Mouse (Mus musculus): Measurements from ENCODE around the gene Uqcc3. TPM values are rescaled to one million over a fixed set of nuclear protein-coding genes. Genes with fewer than 3 reads are reported as not detected.
"Not testable (repeated sequence)": the region's sequence is repeated elsewhere in the genome, so short reads cannot be mapped to it uniquely, and the experiment has no call there.

Gene Uqcc3
- polyA plus RNA-seq, 1 experiment from 2014 or later = 29.8 TPM

DNA sequence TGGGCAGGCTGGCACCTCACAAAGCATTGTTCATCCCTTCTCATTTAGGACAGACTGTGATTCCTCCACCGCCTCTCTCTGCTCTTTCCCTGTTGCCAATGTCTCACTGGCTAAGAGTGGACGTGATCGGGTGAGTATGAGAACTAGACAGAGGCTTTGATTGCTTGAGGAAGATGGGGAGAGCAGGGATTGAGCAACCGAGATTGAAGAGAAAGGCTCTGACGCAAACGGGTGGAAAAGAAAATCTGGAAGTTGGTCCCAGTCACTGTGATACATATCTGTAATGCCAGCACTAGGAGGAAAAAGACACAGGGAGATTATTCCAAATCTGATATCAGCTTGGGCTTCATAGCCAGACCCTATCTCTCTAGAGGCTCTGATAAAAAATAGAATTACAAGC is 37.8 kb downstream of the Uqcc3 start:
- 66% methylated on average over 6 of the region's 6 CpGs for WGBS (ENCODE audit: insufficient replicate concordance)
- Histone ChIP-seq H3K4me3 (replicated peaks) (no peak overlapping the region), H3K4me1 (replicated peaks) (peaks cover 40% of the 10 kb centered on the region), H3K27ac (replicated peaks) (no peak overlapping the region), H3K9ac (no peak overlapping the region), H3K9me3 (replicated peaks) (no peaks in the 10 kb centered on the region), H3K4me2 (no peak overlapping the region), H3K36me3 (replicated peaks) (peaks cover 38% of the 10 kb centered on the region), H3K27me3 (no peaks in the 10 kb centered on the region)
- no peak for ATAC-seq (ENCODE audit: insufficient read depth)

DNA sequence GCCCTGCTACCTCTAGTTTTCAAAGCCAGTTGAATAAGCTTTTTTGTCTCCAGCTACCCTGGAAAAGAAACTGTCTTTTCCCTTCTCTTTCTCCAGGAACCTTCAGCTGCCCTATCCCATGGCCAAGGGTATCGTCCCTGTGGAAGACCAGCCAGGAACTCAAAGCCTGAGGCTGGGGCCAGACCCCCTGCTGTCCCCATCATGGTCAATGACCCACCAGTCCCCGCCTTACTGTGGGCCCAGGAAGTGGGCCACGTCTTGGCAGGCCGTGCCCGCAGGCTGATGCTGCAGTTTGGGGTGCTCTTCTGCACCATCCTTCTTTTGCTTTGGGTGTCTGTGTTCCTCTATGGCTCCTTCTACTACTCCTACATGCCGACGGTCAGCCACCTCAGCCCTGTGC is 39.7 kb downstream of the Uqcc3 start:
- peaks cover 22% of the 10 kb centered on the region for H3K36me3 ChIP-seq (replicated peaks)
- H3K27ac ChIP-seq (replicated peaks) = 0 out of 2 replicates have a peak overlapping the region, but pooled peaks have one; percentile 31
- no peak for ATAC-seq (ENCODE audit: insufficient read depth)
- 69% methylated on average over 7 of the region's 7 CpGs for WGBS (ENCODE audit: insufficient replicate concordance)
- no peaks in the 10 kb centered on the region for H3K9me3 ChIP-seq (replicated peaks)
- H3K4me1 ChIP-seq (replicated peaks) = peaks cover 48% of the 10 kb centered on the region
- H3K4me2 ChIP-seq = peak overlapping the region; percentile 86
- no peaks in the 10 kb centered on the region for H3K27me3 ChIP-seq
- H3K9ac ChIP-seq = peak overlapping the region; percentile 66; the same call in 1 of the 2 replicates
- peak overlapping the region; percentile 65 for H3K4me3 ChIP-seq (replicated peaks)

DNA sequence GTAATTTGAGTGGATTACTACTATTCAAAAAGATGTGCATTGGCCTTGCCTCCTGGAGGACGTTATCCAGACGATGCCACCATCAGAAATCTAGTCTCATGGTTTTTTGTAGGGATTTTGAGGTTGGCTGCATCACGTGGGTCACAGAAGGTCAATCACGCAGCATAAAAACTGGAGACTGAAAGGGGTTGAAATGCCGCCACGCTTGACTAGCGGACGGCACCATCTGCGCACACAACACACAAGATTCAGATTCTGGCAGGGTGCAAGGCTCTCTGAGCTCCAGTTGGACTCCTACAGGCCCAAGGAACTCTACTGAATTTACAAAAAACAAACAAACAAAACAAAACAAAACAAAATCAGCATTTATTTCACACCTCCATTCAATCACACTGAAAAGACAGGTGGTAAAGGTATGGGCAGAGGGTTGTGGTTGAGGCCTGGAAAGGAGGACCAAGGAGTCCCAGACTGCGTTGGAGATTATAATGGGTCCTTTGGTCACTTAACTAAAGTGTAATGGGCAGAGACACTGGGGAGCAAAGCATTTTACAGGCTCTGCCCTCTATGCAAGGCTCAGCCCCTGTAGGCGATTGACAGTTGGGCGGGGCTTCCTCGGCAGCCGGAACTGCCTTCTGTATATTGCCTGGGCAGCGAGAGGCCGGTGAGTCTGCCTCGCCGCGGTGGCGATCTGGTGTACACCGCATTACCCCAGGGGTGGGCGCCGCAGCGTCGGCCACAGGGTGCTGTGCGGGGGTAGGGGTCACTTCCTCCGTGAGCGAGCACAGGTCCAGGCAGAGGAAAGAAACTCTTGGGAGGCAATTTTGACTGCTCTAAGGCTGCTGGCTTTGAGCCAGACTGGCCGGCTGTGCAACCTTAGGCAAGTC is 40.6 kb downstream of the Uqcc3 start:
- H3K9ac ChIP-seq = peak overlapping the region; percentile 66
- peak overlapping the region; percentile 86 for H3K4me2 ChIP-seq
- peak overlapping the region; percentile 65 for H3K4me3 ChIP-seq (replicated peaks)
- no peaks in the 10 kb centered on the region for H3K9me3 ChIP-seq (replicated peaks)
- peaks cover 23% of the 10 kb centered on the region for H3K36me3 ChIP-seq (replicated peaks)
- H3K4me1 ChIP-seq (replicated peaks) = peaks cover 48% of the 10 kb centered on the region
- WGBS (ENCODE audit: insufficient replicate concordance) = 26% methylated on average over 29 of the region's 29 CpGs
- peak; percentile 71 for ATAC-seq (ENCODE audit: insufficient read depth)
- H3K27ac ChIP-seq (replicated peaks) = peak overlapping the region; percentile 31; the same call in 1 of the 2 replicates
- H3K27me3 ChIP-seq = no peaks in the 10 kb centered on the region

DNA sequence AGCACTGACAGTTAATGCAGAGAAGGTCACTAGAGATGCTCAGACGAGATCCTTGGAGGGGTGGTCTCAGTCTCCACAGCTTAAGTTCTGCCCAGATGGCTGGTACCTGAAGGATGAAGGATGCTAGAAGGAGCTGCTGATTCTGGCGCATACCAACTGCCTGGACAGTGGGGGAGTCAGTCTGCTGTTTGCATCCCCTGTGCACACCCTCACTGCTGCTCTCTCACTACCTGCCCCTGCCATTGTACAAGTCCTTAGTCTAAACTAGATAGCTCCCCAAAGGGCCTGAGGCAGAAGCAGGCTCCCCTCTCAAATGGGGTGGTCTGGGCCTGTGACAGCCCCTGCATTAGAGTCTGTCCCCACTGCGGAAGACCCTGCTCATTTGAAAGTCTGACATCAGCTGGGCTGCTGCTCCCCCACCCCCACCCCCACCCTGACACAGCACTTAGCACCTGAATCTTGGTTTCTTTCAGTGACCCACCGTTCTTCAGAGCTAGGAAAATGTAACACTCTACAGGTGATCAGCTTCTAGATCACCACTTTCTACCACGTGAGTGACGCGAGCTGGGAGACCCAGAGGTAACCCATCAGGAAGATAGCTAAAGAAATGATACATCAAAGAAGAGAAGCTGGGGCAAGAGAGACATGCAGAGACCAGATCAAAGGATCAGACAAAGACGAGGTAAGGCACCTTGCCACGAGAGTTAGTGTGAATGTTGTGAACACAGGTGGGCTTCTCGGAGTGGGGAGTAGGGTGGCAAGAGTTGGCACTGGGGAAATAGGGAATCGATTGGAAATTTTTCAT is 41.4 kb downstream of the Uqcc3 start, which contains the start of gene Gng3:
Gene Gng3, minus strand, starts transcription at position 92 of the 805 bp plus-strand sequence.
- Histone ChIP-seq H3K36me3 (replicated peaks) (peaks cover 29% of the 10 kb centered on the region), H3K27me3 (no peaks in the 10 kb centered on the region), H3K27ac (replicated peaks) (peak within 1 kb of the TSS; percentile 85), H3K9me3 (replicated peaks) (no peaks in the 10 kb centered on the region), H3K9ac (peak within 1 kb of the TSS; percentile 66), H3K4me2 (peak within 1 kb of the TSS; percentile 89), H3K4me1 (replicated peaks) (peaks cover 45% of the 10 kb centered on the region), H3K4me3 (replicated peaks) (peak within 1 kb of the TSS; percentile 67)
- 70% methylated on average over 11 of the region's 11 CpGs for WGBS (ENCODE audit: insufficient replicate concordance)
- ATAC-seq (ENCODE audit: insufficient read depth) = no peak

DNA sequence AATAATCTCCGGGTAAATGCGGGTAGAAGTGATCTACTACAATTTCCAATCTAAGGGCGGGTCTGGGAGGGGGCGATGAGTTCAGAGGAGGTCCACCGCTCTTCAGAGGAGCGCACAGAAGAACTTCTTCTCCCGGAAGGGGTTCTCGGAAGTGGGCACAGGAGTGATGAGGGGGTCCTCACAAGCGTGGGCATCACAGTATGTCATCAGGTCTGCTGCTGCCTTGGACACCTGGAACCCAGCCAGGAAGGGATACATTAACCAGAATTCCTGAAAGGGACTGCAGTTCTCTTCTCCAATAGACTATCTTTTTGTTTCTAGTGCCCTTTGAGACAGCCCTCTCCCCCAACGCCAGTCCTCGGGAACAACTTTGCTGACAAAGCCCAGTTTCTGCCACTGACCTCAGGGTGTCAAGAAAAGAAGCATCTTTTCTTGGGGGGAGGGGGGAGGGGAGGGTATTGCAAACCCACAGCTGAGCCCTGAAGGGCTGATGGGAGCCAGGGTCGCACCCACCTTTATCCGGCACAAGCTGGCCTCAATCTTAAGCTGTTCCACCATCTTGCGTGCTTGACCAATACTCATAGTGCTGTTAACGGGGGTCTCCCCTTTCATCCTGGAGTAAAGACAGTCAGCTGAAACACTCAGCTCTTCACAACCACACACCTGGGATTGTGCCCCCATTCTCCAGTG is 42.5 kb downstream of the Uqcc3 start:
- H3K4me2 ChIP-seq = peak overlapping the region; percentile 89
- no peaks in the 10 kb centered on the region for H3K27me3 ChIP-seq
- peaks cover 45% of the 10 kb centered on the region for H3K4me1 ChIP-seq (replicated peaks)
- H3K9me3 ChIP-seq (replicated peaks) = no peaks in the 10 kb centered on the region
- H3K9ac ChIP-seq = peak overlapping the region; percentile 66
- WGBS (ENCODE audit: insufficient replicate concordance) = 21% methylated on average over 15 of the region's 15 CpGs
- peaks cover 40% of the 10 kb centered on the region for H3K36me3 ChIP-seq (replicated peaks)
- peak overlapping the region; percentile 67 for H3K4me3 ChIP-seq (replicated peaks)
- peak overlapping the region; percentile 85 for H3K27ac ChIP-seq (replicated peaks)
- ATAC-seq (ENCODE audit: insufficient read depth) = peak; percentile 5; the same call in 1 of the 2 replicates

DNA sequence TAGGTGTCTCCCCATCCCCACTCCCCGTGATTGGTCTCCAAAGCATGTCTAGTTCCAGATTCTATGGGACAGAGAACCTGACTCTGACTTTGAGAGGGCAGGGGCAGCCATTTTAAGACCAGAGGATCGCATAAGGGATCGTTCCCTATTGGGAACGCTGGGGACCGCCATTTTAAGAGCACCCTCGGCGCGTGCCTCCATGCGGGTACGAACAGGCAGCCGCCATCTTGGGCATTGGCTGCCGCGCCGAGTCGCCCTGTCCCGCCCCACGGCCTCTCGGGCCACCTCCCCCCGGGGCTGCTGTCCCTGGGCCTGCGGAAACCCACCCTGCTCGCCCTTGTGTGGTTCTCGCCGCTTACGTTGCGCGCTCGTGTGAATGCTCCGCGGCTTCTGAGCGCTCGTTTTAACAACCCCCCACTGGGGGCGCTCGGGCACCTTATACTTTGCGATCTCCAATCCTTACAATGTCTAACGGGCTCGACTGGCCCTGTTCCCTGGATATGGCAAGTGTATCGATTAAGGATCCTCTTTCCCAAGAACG is 43.4 kb downstream of the Uqcc3 start, which contains the start of gene Bscl2:
Gene Bscl2, plus strand, starts transcription at position 217 of the 541 bp plus-strand sequence.
- peak within 1 kb of the TSS; percentile 85 for H3K27ac ChIP-seq (replicated peaks)
- peaks cover 45% of the 10 kb centered on the region for H3K4me1 ChIP-seq (replicated peaks)
- H3K9me3 ChIP-seq (replicated peaks) = no peaks in the 10 kb centered on the region
- no peaks in the 10 kb centered on the region for H3K27me3 ChIP-seq
- 1% methylated on average over 38 of the region's 38 CpGs for WGBS (ENCODE audit: insufficient replicate concordance)
- H3K9ac ChIP-seq = peak within 1 kb of the TSS; percentile 66
- peak; percentile 64 for ATAC-seq (ENCODE audit: insufficient read depth)
- peak within 1 kb of the TSS; percentile 89 for H3K4me2 ChIP-seq
- peak within 1 kb of the TSS; percentile 67 for H3K4me3 ChIP-seq (replicated peaks)
- H3K36me3 ChIP-seq (replicated peaks) = peaks cover 46% of the 10 kb centered on the region

DNA sequence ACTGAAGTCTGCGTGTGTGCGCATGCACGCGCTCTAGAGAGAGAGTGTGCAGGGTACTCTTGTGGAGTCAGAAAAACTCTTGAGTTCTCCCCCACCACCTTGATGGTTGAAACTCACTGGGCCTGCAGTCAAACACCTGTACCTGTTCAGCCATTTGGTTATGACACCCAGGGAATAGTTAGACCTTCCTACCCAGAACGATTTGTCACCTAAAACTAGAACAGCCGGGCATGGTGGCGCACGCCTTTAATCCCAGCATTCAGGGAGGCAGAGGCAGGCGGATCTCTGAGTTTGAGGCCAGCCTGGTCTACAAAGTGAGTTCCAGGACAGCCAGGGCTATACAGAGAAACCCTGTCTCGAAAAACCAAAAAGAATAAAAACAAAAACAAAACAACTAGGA is 44.4 kb downstream of the Uqcc3 start:
- Histone ChIP-seq H3K4me1 (replicated peaks) (peaks cover 42% of the 10 kb centered on the region), H3K36me3 (replicated peaks) (peaks cover 51% of the 10 kb centered on the region)
- not testable (repeated sequence) for H3K4me3 ChIP-seq (replicated peaks); H3K4me2 ChIP-seq; H3K27ac ChIP-seq (replicated peaks); H3K9me3 ChIP-seq (replicated peaks); H3K9ac ChIP-seq; H3K27me3 ChIP-seq; ATAC-seq (ENCODE audit: insufficient read depth)
- WGBS (ENCODE audit: insufficient replicate concordance) = 93% methylated on average over 10 of the region's 10 CpGs

DNA sequence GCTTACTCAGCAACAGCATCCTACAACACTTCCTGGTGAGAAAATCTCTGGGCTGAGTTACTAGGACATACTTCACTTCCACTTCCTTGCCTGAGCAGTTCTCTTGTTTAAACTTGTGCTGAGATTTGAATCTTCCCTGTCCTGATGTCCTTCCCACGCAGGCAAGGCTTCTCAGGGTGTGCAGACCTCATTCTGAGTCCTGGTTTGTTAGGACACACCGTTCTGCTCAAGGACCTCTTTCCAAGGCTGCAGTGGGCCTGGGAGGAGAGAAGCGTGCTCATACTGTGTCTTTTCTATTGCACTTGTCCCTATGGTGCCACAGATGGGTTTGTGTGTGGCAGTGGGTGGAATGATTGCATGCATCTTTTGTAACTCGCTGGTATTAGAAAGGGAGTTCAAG is 47.8 kb downstream of the Uqcc3 start:
- Histone ChIP-seq H3K36me3 (replicated peaks) (peaks cover 82% of the 10 kb centered on the region), H3K4me2 (no peak overlapping the region), H3K27ac (replicated peaks) (0 out of 2 replicates have a peak overlapping the region, but pooled peaks have one; percentile 10), H3K27me3 (no peaks in the 10 kb centered on the region), H3K9me3 (replicated peaks) (no peaks in the 10 kb centered on the region), H3K9ac (no peak overlapping the region), H3K4me3 (replicated peaks) (no peak overlapping the region), H3K4me1 (replicated peaks) (peaks cover 14% of the 10 kb centered on the region)
- ATAC-seq (ENCODE audit: insufficient read depth) = no peak
- 90% methylated on average over 4 of the region's 4 CpGs for WGBS (ENCODE audit: insufficient replicate concordance)

DNA sequence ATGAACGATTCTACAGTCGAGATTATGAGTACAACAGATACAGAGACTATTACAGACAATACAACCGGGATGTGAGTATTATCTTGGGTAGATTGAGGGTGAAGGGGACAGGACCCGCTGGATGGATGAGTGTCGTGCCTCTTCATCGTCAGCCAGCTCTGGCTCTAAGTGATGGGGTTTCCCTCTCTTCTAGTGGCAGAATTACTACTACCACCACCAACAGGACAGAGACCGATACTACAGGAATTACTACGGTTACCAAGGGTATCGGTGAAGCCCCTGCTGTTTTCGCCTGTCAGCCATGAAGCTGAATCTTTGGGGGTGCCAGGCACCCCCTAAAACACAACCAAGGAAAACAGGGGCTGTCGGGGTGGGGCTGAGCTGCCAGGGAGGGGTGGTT is 49.5 kb downstream of the Uqcc3 start:
- H3K4me1 ChIP-seq (replicated peaks) = peaks cover 5% of the 10 kb centered on the region; the same call in 1 of the 2 replicates
- H3K36me3 ChIP-seq (replicated peaks) = peaks cover 98% of the 10 kb centered on the region
- H3K27ac ChIP-seq (replicated peaks) = no peak overlapping the region
- H3K27me3 ChIP-seq = no peaks in the 10 kb centered on the region
- H3K4me2 ChIP-seq = no peak overlapping the region
- H3K4me3 ChIP-seq (replicated peaks) = no peak overlapping the region
- H3K9ac ChIP-seq = no peak overlapping the region
- ATAC-seq (ENCODE audit: insufficient read depth) = no peak
- H3K9me3 ChIP-seq (replicated peaks) = no peaks in the 10 kb centered on the region
- WGBS (ENCODE audit: insufficient replicate concordance) = 85% methylated on average over 11 of the region's 11 CpGs

DNA sequence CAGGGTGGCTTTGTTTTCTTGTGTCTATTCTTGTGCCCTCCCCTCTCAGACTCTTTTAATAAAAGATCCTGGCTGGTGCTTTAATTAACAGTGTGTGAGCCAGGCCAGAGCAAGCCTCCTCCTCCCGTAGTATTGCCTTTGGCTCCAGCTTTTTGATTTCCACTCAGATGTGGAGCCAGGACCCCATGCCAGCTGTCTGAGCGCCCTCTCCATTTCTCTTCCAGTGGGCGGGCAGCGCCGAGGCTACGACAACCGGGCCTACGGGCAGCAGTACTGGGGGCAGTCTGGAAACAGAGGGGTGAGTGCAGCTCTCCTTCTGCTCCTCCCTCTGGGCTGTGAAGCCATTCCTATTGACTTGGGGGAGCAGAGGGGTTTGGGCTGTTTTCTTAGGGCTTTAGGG is 50.1 kb downstream of the Uqcc3 start:
- H3K9ac ChIP-seq = no peak overlapping the region
- peaks cover 5% of the 10 kb centered on the region; the same call in 1 of the 2 replicates for H3K4me1 ChIP-seq (replicated peaks)
- no peak overlapping the region for H3K4me3 ChIP-seq (replicated peaks)
- H3K36me3 ChIP-seq (replicated peaks) = peaks cover 99% of the 10 kb centered on the region
- no peak overlapping the region for H3K27ac ChIP-seq (replicated peaks)
- ATAC-seq (ENCODE audit: insufficient read depth) = no peak
- H3K9me3 ChIP-seq (replicated peaks) = no peaks in the 10 kb centered on the region
- WGBS (ENCODE audit: insufficient replicate concordance) = 96% methylated on average over 8 of the region's 8 CpGs
- no peaks in the 10 kb centered on the region for H3K27me3 ChIP-seq
- no peak overlapping the region for H3K4me2 ChIP-seq
